Mouse (Mus musculus) frontal cortex, postnatal 14 days (tissue): Measurements from ENCODE around the gene Atxn7.
A peak's percentile ranks its signal among the peaks of the same experiment; 100 is the strongest.
"Not testable (repeated sequence)": the region's sequence is repeated elsewhere in the genome, so short reads cannot be mapped to it uniquely, and the experiment has no call there.

Experiments
- DNase-seq, 2 experiments: peaks; one replicate each; pipeline ENCODE4 v3.0.0; 2022; ENCODE audit warnings: low spot score in 2 of 2

The Atxn7 gene

DNA sequence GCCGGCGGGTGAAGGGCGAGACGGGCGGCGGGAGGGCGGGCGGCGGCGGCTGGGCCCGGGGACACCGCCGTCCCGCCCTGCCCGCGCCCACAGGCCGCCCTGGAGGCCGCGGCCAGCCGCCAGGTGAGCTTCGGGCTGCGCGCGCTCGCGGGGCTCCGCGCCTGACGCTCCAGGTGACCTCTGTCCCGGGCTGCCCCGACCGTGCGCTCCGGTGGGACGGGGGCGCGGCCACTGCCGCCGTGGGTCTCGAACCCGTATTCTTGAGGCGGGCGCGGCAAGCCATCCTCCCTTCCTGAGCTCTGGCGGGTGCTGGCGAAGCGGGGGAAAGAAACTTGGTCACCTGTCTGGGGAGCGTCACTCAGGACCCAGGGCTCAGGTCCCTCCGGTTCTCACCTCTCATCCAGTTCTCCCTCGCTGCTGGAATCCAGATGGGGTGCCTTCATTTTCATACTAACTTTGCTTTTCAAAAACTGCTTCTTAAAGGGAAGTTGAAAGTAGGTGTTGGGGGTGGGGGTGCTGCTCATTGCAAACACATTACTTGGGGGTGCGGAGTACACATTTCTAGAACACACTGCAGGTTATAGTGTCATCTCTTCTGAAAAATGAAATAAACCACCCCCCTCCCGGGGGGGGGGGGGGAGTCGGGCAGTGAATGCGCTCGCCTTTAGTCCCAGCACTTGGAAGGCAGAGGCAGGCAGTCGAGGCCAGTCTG is at the start of gene Atxn7, which contains the start of gene Thoc7:
Gene Atxn7, plus strand, starts transcription at position 40 of the 712 bp plus-strand sequence.
Gene Thoc7, minus strand, starts transcription at position 452 of the 712 bp plus-strand sequence.
- peak in 1 of 2 experiments; percentile 25 for DNase-seq

DNA sequence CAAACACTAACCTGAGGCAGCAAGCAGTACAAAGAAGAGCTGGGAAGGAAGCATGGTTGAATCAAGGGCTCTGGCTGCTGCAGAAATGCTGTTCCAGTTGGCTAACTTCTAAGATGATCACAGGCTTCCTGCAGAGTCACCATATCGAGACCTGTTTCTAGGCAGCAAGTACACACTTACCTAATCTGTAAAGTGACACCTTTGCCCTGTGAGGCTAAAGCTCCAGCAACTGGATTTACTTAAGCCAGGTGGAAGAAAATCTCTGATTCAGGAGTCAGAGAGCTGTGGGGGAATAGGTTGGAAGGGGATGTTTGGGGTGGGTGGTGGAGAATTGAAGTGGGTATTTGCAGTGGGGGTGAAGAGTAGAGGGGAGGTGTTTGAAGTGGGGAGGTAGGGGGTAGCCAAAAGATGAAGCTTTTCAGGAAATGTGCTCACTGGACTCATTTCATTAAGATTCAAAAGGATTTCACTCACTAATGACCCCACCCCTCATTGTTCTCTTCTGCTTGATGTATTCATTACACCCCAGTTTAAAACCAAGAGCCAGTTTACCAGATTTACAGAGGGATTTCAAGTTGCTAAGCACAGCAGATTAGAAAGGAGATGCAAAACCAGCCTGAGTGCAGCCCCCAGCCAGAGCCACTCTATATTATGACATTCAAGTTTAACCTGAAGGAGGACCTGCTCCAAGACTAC is 46.7 kb upstream of the Atxn7 start, which contains the start of gene Gm281:
Gene Gm281, minus strand, starts transcription at position 92 of the 696 bp plus-strand sequence.
- no peak for DNase-seq

DNA sequence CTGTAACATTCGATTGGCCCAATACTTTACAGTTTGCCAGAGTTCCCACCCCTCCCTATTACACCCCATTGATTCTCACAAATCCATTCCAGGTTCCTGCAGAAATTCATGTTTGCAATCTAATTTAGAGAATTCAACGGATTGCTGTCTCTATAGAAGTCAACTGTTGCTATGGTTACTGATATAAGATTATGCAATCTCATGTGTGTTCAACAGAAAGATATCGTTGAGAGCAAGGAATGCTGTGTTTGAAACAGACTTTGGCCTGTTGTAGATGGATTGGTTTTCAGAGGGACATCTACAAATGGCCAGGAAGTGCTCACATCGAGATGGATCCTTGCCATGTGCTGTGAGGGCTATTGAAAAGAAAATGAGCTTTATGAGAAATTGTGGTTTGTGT is 46.0 kb upstream of the Atxn7 start:
- no peak for DNase-seq

DNA sequence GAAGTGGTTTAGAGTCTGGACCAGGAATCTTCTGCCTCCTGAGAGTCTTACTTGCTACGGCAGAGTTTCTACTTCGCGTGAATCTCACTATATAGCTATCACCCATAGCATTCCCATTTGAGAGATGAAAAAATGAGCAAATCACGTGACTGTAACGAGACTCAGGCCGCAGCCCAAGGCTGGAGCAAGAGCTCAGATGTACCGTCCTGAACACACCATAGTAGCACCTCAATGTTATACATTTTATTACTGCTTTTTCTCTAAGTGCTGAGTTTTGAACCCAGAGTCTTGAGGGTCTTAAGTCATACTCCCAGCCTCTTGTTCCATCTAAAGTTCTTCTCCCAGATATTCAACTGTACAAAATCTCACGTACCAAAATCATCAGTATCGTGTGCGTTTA is 44.0 kb upstream of the Atxn7 start:
- no peak for DNase-seq

DNA sequence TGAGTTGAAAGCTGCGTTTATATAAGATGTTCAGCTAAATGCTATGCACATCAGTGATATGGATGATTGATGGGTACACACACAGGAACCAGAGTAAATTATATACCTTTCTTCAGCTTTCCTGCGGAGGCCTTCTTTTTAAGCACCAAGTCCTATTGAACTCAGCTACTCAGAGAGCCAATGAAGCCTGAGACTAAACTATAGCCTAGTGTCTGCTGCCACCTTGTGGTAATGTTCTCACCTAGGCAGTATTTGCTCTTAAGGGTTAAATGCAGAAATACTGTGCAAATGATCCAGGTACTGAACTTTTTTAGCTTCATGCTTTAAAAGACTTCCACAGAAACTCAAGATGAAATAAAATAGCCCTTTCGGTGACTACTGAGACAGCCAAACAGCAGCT is 43.6 kb upstream of the Atxn7 start:
- DNase-seq = peak; percentile 10 to 56

DNA sequence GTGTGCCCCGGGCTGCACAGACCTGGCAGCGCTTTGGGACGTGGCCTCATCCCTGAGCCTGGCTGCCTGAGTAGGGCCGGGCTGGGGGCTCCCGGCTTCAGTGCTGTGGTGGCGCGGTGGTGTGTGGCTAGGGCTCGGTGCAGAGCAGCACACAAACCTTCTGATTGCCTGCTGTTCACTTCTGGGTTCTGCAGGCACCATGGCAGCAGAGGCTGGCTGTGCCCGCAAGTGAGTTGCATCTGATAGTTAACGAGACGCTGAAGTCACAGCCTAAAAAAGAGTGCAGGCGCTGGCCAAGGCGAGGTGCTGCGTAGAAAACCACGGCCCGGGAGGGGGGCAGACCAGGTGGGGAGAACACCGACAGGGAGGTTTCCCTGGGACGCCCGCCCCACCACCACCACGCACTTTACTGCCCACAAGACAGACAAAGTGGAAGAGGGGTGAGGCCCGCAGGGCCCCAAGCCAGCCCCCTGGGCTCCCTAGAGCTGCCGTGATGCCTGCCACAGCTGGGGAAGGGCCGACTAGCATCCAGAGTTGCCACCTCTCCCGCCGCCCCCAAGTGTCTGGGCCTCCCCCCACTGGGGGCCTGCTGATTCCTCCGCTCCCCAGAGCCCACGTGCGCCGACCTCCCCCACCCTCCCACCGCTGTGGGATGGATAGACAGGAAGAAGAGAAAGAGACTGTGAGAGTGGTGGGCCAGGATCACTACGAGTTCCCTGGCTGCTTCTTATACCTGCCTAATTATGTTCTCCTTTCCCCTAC is 27.8 kb upstream of the Atxn7 start:
- DNase-seq = no peak

DNA sequence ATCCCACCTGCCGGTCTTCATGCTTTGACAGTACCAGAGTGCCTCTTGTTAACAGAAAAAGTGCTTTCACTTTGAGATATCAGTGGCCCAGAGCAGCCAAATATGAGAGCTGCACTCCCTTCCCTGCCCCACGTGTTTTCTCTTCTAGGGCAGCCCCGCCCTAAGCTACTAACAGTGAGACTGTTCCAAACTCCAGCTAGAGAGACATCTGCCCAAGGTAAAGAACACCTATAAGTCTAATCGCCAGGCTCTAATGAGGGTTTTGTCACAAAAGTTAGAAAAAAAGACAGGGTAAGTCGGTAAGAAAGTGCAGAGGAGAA is 27.2 kb upstream of the Atxn7 start:
- DNase-seq = no peak

DNA sequence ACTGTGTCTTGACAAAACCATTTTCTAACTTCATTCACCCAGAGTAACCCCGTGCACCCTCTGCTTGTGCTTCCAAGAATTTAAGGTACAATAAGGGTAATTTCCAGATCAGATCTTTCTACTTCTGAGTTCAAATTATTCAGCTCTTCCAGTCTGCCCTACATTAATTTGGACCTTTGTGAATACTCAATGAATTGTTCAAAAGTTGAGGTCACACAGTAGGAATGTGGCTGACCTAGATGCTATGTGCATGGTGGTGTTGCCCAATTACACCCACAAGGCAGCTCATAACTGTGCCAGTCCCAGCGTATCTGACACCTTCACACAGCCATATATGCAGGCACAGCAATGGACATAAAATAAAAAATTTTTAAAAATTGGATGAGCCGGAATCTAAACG is 16.6 kb upstream of the Atxn7 start:
- no peak for DNase-seq

DNA sequence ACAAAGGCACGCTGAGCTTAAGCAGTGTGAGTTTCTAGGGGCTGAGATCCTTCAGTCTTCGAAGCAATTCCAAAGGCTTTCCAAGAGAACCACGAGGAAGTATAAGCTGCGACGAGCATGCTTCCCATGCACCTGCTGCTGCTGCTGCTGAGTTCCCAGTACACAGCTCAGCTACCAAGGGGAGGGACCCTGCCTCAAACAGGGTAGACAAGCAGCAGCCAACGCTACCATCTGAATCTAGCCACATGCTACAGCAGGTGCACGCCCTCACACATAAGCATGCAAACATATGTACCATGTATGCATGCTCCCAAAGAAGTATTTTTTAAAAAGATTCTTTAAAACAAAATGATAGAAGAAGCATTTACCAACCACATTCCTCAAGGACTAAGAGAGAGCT is 12.9 kb upstream of the Atxn7 start:
- DNase-seq = no peak

DNA sequence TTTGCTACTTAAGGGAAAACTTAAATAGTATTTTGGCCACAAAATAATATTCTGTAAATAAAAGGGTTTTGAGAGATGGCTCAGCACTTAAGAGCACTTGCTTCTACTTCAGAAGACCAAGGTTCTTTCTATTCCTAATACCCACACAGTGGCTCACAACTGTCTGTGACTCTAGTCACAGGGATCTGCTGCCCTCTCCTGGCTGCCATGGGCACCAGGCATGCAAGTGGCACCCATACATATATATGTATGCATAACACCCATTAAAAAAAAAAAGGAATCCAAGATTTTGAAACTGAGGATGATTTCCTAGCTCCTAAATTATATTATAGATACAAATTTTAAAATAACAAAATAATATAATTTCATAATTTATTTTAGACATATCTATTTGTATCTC is 10.8 kb upstream of the Atxn7 start:
- DNase-seq = no peak

DNA sequence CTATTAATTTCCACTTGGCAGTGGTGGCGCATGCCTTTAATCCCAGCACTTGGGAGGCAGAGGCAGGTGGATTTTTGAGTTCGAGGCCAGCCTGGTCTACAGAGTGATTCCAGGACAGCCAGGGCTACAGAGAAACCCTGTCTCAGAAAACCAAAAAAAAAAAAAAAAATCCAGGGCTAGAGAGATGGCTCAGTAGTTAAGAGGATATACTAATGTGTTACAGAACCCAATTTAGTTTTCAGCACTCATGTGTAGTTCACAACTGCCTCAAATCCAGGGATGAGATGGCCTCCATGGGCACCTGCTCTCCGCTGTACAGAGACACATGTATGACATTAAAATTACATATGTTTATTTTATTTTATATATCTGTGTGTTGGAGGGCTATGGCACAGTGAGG is 9.1 kb upstream of the Atxn7 start:
- not testable (repeated sequence) for DNase-seq

DNA sequence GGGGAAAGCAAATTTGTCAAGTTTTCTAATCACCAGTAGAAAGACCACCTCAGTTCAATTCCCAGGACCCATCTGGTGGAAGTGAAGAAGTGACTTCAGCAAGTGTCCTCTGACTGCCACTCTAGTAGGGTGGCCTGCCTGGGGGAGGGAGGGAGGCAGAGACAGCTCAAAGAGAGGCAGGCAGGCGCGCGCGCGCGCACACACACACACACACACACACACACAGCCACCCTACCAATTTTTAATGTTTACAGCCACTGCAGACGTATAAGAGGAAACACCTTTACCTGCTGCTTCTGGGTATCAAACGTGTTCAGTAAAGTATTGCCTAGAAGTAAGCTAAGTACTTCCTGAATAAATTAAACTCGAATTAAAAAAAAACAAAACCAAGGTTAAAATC is 1.2 kb upstream of the Atxn7 start:
- no peak for DNase-seq

DNA sequence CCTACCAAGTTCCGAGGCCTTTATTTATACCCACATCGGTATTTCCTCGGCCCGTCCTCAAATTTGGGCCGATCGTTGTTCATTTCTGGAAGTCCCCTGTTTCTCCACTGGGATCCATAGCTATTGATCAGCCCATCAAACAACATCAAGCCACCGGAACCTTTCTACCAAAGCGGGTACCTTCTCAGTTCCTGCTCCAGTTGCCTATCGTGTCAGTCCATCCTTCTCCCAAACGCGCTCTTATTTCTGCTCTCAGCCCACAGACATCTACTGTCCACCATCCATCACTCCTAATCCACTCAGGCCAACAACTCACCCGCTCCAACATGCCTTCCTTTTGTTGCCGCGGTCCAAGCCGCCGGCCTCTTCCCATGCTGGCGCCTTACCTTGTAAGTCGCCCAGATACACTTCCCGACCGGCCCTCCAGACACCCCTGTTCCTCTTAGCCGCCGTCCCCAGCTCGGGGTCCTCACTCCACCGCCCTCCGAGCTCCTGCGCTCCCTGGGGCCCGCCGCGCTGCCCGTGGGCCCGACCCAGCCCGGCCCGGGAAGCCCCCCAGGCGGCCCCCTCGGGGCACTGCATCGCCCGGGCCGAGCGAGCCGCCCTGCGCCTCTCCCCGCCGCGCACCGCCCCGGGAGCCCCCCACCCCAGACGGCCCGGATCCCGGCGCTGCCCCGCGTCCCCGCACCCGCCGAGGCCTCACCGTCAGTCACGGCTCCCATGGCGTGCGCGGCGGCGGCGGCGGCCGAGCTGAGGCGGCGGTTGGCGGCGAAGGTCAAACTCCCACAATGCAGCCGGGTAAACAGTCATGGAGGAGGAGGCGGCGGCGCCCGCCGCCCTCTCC is 536 bp upstream of the Atxn7 start:
- peak; percentile 18 to 44 for DNase-seq

DNA sequence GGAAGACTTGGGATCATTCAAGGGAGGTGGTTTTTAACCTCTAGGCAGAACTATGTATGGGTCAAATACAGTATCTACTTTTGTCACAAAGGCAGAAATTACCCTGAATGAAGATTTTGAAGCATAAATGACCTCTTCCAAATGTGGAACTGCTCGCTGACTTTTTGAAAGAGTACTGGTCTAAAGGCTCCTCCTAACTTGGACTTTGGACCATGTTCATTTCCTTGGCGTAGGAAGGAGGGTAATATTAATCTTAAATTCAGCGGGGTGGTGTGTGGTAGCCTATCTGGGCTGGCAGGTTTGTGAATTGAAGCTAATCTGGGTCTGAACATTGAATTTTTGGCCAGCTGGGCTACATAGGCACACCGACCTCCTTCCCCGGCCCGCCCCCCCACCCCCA is 1.2 kb downstream of the Atxn7 start:
- DNase-seq = no peak

DNA sequence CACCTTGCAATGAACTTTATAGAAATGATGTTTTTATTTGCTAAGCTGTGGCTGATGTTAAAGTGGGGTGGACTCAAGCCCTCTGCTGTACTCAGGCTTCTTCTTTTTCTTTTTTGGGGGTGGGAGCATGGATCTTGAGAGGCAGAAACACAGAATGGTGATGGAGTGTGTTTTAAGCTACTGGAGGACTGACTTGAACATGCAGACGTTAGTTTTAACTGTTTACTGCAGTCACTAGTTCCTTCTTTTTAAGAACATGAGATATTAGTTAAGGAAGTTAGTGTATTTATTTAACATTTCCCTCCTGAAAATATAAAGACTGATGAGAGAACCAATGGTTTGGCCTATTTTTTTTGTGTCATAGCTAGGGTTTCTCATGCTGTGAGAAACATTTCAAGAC is 2.3 kb downstream of the Atxn7 start:
- DNase-seq = no peak

DNA sequence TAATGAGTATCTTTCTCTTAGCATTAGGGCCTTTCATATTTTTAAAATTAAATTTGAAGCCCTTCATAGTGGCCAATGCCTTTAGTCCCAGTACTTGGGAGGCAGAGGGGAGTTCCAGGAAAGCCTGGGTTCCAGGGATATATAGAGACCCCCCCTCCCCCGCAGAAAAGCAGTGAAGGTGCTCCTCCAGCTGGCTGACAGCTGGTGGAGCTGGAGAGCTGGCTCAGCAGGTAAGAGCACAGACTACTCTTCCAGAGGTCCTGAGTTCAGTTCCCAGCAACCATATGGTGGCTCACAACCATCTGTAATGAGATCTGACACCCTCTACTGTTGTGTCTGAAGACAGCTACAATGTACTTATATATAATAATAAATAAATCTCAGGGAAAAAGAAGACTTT is 6.4 kb downstream of the Atxn7 start:
- no peak for DNase-seq

DNA sequence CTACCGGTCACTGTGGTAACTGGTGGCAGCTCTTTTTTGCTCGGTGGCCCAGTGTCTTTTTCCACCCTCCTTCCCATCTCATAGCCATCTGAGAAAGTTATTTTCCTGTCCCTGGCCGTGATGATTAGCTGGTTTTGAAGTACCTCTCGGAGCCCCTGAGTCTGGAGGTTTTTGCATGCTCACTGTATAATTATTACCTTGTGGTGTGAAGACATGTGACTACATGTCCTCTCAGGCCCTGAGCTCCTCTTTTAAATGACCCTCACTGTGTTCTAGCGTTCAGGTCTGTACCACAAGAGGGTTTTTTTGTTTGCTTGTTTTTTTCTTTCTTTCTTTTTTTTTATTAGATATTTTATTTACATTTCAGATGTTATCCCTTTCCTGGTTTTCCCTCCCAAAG is 7.2 kb downstream of the Atxn7 start:
- DNase-seq = no peak

DNA sequence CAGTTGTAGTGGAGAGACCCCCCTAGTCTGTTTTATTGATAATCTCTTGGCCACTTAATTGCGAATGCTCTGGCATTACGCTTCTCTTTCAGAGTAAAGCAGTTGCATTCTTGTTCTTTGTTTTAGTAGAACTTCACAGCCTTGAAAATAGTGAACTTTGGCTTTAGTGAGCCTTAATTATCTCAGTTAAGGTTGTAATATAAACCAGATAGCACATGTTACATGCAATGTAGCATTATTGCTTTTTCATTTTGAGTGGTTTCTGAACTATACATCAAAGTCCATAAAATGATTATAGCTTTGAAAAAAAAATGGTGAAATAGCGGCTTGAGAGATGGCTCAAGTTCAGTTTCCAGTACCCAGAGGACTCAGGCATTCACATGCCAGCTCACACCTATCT is 9.3 kb downstream of the Atxn7 start:
- DNase-seq = no peak

DNA sequence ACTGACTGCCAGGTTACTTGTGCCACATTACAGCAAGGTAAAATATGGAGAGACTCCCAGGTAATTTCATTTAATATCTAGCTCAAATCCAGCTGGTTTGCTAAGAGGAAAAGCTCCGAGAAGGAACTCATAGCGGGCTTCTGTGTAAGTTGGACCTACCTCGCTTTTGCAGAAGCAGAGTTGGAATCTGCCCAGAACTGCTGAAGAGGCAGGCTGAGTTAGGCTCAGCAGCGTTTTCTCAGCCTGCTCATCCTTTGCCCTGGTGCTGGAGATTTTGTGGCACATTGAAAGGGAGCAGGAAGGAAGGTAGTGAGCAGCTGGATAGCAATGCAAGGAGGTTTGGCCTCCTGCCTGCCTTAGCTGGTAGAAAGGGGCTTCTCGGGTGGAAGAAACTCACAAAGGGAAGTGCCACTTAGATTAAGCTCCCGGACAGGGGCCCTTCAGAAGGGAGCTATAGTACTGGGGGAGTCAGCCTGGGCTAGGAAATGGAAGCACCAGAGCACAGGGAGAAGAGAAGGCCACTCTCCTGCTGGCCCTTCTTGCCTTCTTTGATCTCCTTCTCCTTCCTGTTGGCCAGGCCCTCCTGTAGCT is 10.5 kb downstream of the Atxn7 start:
- DNase-seq = no peak

DNA sequence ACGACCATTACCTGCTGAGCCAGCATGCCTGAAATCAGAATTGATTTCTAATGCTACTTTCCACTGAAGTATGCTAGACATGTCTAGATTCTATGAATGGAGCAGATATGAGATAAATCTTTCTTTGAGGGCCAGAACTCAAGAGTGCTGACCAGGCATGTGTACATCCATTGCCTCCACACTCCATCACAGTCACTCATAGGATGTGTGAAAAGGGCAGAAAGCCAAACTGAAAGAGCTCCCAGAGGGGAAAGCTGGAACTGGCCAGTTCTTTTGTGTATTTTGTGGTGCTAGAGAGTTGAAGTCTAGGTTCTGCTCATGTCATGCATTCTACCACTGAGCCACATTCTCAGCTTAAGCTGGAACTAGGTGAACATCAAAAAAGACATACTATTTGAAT is 16.3 kb downstream of the Atxn7 start:
- no peak for DNase-seq

DNA sequence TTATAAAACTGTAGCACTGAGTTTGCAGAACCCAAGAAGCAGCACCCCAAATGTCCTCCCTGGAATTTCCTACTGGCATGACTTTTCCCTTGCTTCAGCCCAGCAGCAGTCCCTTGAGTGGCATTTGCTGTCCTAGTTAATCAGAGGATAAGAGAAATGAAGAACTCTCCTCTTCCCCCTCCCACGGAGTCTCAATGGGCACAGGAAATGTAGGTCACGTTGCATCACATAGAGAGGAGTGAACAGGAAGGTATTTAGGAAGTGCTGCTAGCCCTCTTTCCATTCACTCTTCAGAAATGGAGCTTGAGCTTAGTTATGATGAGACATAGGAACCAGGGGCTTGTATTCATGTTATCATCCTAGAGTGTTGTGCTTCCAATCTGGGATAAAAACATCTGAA is 20.0 kb downstream of the Atxn7 start:
- DNase-seq = no peak

DNA sequence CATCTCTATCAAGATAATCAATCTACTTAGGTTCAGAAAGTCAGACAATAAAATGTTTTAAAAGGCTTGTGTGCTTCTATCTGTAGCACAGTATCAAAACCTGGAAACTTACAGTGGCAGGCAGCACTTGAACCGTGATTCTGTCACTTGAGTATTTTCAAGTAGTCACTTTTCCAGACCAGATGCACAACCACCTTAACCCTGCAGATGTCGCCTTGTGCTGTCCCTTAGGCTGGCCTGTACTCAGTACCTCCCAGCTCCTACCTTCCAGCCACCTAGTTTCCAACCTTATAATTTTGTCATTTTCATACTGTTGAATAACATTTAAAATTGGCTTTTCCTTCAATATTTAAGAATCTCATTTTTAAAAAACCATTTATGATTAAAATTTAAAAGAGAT is 20.9 kb downstream of the Atxn7 start:
- no peak for DNase-seq
